Mouse (Mus musculus): ENCODE measurements around the gene Eid2.

- TF ChIP-seq CTCF (IDR thresholded peaks at IDR 0.05; ENCODE audit: low read depth) (peak; percentile 50), EP300 (optimal IDR thresholded peaks at IDR 0.05) (no peak)
These were observed 12.2 kb upstream of the Eid2 start for GRCm38 (mm10) chr7:28255476-28255875.
